Mouse (Mus musculus) embryonic facial prominence, embryonic 15.5 days (tissue): ENCODE measurements around the gene Iqcf4. TPM values are rescaled to one million over a fixed set of nuclear protein-coding genes. Genes with fewer than 3 reads are reported as not detected.

Experiments
- ATAC-seq: fragments of 200-750 bp; cut with Nextera tagmentation; 2 replicates; pipeline ENCODE4 v1.8.0; 2017; ENCODE audit warnings: low read depth, moderate TSS enrichment; ENCODE audit not compliant: insufficient number of reproducible peaks, low FRiP score, low TSS enrichment
- H3K27ac ChIP-seq: fragments of 300-500 bp; sonication (generic); replicated peaks from 2 replicates; pipeline ENCODE4 v1.5.1; 2015; ENCODE audit warnings: mild to moderate bottlenecking, inconsistent platforms
- H3K27me3 ChIP-seq: fragments of 300-500 bp; sonication (generic); 2 replicates; pipeline ENCODE4 v1.6.1; 2015; ENCODE audit warnings: inconsistent platforms
- H3K36me3 ChIP-seq: fragments of 300-500 bp; sonication (generic); 2 replicates; pipeline ENCODE4 v1.6.1; 2015; ENCODE audit warnings: mild to moderate bottlenecking, inconsistent platforms
- H3K4me1 ChIP-seq: fragments of 300-500 bp; sonication (generic); 2 replicates; pipeline ENCODE4 v1.6.1; 2015; ENCODE audit warnings: inconsistent platforms
- H3K4me2 ChIP-seq: fragments of 300-500 bp; sonication (generic); replicated peaks from 2 replicates; pipeline ENCODE4 v1.6.1; 2015; ENCODE audit warnings: mild to moderate bottlenecking, inconsistent platforms
- H3K4me3 ChIP-seq: fragments of 300-500 bp; sonication (generic); replicated peaks from 2 replicates; pipeline ENCODE4 v1.5.1; 2015; ENCODE audit warnings: mild to moderate bottlenecking, inconsistent platforms
- H3K9ac ChIP-seq: fragments of 300-500 bp; sonication (generic); 2 replicates; pipeline ENCODE4 v1.6.1; 2015; ENCODE audit warnings: inconsistent platforms
- H3K9me3 ChIP-seq: fragments of 300-500 bp; sonication (generic); replicated peaks from 2 replicates; pipeline ENCODE4 v1.6.1; 2016; ENCODE audit warnings: inconsistent platforms
- WGBS: fragments of 180-500 bp; shearing (Covaris S2); methylation state at CpG from one replicate; pipeline ENCODE4 v1.1.7; 2015; 5-methylcytosine and 5-hydroxymethylcytosine counted together
- polyA plus RNA-seq: library from polyadenylated mRNA; unstranded; fragments of >200 nt; fragmentation: Nextera tagmentation; extraction: Ambion mirVana; gene quantifications from 2 replicates; pipeline ENCODE4 v1.2.1, GENCODE M21; 2015

Gene Iqcf4
- polyA plus RNA-seq, 1 experiment from 2014 or later = not detected

DNA sequence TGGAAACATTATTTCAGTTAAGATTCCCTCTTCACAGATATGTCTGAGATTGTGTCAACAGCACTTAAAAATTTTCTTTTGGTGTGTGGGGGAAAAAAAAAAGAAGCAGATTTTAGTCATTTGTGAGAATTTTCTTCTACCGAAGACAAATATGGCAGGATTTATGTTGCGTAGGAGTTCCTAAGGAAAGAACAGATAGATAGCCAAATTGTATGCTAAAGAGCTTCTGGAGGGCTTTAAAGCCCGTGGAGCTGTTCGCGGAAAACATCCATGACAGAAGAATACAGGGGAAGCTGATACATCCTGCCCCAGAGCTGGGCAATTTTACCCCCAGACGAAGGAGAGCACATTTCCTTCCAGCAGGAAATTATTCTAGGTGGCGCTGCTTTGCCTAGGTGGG, 9.2 kb upstream of the Iqcf4 start:
- no peaks in the 10 kb centered on the region for H3K36me3 ChIP-seq
- no peak overlapping the region for H3K4me3 ChIP-seq
- no peak overlapping the region for H3K9ac ChIP-seq
- no peak overlapping the region for H3K27ac ChIP-seq
- H3K4me2 ChIP-seq = no peak overlapping the region
- no peaks in the 10 kb centered on the region for H3K9me3 ChIP-seq
- no peaks in the 10 kb centered on the region for H3K4me1 ChIP-seq
- 79% methylated on average over 7 of the region's 7 CpGs for WGBS
- ATAC-seq = no peak
- H3K27me3 ChIP-seq = no peaks in the 10 kb centered on the region

DNA sequence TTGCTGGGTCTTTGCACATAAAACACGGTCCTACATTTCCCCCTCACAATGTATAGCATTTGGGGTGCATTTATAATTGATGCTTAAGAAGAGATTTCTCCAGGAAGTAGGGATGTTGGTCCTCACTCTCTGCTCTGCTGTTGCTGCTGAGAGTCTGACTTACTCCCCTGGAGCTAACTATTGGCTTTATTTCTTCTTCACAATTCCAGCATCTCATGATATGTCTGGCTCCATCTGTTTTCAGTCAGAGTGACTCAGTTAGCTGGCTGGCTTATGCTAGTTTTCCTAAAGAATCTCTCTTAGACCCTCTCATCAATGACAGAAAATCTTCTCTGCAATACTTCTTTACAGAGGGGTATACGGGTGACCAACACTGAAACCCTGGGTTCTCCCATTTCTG, 5.3 kb upstream of the Iqcf4 start:
- WGBS = 74% methylated on average over 2 of the region's 2 CpGs

DNA sequence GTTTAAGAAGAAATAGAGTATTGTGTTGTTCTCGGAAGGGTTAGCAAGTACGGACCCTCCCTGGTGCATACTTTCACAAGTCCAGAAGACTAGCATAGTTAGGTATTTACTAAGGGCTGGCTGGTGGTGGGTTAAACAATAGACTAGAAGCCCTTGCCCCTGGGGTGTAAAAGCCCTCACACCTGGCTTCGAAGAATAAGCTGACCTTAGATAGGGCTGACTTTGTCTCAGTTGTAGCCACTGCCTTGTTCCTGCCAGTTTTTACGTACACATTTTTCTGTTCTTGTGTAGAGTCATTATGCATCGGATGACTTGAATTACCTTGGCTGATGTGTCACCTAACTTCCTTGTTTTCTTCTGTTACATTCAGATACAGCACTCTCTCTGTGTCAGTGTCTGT, 2.6 kb upstream of the Iqcf4 start:
- 76% methylated on average over 5 of the region's 5 CpGs for WGBS
- H3K4me1 ChIP-seq = no peaks in the 10 kb centered on the region
- ATAC-seq = no peak

More for the DNA sequence above, 5.3 kb upstream of the Iqcf4 start:
- H3K4me3 ChIP-seq = no peak overlapping the region
- no peaks in the 10 kb centered on the region for H3K9me3 ChIP-seq
- no peaks in the 10 kb centered on the region for H3K27me3 ChIP-seq
- H3K36me3 ChIP-seq = no peaks in the 10 kb centered on the region
- no peak overlapping the region for H3K4me2 ChIP-seq
- ATAC-seq = no peak
- no peaks in the 10 kb centered on the region for H3K4me1 ChIP-seq
- no peak overlapping the region for H3K9ac ChIP-seq
- no peak overlapping the region for H3K27ac ChIP-seq

DNA sequence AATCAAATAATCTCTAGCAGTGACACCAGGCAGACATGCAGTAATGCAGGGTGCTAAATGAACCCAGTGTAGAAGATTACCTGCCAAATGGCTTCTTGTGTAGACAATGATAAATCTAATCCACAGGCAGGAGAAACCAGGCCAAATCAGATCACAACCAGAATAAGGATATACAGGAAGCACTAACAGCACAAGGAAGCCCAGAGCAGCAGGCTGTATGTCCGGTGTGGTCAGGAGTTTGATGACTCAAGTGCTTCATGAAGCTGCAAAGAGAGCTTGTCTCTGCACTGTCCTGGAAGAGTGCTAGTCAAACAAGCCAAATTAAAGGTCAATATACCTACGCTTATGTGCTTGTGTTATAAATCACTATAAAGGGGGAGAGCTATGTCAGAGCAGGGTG, 1.4 kb upstream of the Iqcf4 start:
- 86% methylated on average over 2 of the region's 2 CpGs for WGBS
- H3K36me3 ChIP-seq = no peaks in the 10 kb centered on the region
- H3K27ac ChIP-seq = no peak overlapping the region
- no peak overlapping the region for H3K4me2 ChIP-seq
- no peak overlapping the region for H3K4me3 ChIP-seq
- no peaks in the 10 kb centered on the region for H3K9me3 ChIP-seq
- no peaks in the 10 kb centered on the region for H3K4me1 ChIP-seq
- no peaks in the 10 kb centered on the region for H3K27me3 ChIP-seq
- H3K9ac ChIP-seq = no peak overlapping the region
- ATAC-seq = no peak

More for the DNA sequence above, 2.6 kb upstream of the Iqcf4 start:
- no peaks in the 10 kb centered on the region for H3K9me3 ChIP-seq
- H3K27ac ChIP-seq = no peak overlapping the region
- no peak overlapping the region for H3K9ac ChIP-seq
- H3K27me3 ChIP-seq = no peaks in the 10 kb centered on the region
- H3K36me3 ChIP-seq = no peaks in the 10 kb centered on the region
- no peak overlapping the region for H3K4me2 ChIP-seq
- H3K4me3 ChIP-seq = no peak overlapping the region

DNA sequence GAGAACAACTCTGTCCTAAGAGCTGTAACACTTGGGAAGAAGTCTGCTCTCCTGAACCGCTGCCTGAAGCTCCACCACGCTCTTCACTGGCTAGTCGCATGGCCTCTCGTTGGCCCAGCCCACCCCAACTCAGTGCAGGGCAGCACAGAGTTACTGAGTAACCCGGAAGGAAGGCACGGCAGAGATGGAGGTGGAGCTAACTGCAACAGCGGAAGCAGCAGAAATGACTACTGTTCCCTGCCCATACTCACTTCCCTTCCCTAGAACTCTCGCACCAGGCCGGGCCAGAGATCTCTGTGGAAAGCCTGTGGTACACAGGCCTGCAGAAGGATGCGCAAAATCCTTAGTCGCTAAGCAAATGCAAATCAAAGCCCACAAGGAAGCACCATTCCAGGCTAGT, 4.4 kb downstream of the Iqcf4 start:
- H3K4me1 ChIP-seq = no peaks in the 10 kb centered on the region
- no peaks in the 10 kb centered on the region for H3K36me3 ChIP-seq
- no peaks in the 10 kb centered on the region for H3K27me3 ChIP-seq
- no peak overlapping the region for H3K4me2 ChIP-seq
- ATAC-seq = no peak
- H3K9ac ChIP-seq = no peak overlapping the region
- H3K4me3 ChIP-seq = no peak overlapping the region
- no peaks in the 10 kb centered on the region for H3K9me3 ChIP-seq
- no peak overlapping the region for H3K27ac ChIP-seq
- 60% methylated on average over 11 of the region's 11 CpGs for WGBS

DNA sequence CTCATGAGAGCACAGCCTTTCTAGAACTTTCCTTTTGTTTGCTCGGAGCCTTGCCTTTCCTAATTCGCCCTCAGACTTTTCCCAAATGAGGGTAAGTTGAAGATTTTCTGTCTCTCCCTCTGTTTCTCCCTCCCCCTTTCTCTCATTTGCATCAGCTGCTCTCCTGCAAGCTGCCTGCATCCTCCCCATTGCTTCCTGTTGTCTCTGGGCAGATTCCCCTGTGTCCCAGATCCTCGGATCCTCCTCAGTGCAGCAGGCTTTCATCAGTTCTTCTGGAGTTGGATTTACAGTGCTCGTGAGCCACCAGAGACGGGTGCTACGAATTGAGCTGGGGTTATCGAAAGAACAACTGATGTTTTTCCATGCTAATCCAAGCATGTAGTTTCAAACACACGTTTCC, 6.8 kb downstream of the Iqcf4 start:
- Histone ChIP-seq H3K4me3 (no peak overlapping the region), H3K9me3 (no peaks in the 10 kb centered on the region), H3K27me3 (no peaks in the 10 kb centered on the region), H3K36me3 (no peaks in the 10 kb centered on the region), H3K4me2 (no peak overlapping the region), H3K9ac (no peak overlapping the region), H3K27ac (no peak overlapping the region), H3K4me1 (no peaks in the 10 kb centered on the region)
- ATAC-seq = no peak
- WGBS = 64% methylated on average over 8 of the region's 8 CpGs

DNA sequence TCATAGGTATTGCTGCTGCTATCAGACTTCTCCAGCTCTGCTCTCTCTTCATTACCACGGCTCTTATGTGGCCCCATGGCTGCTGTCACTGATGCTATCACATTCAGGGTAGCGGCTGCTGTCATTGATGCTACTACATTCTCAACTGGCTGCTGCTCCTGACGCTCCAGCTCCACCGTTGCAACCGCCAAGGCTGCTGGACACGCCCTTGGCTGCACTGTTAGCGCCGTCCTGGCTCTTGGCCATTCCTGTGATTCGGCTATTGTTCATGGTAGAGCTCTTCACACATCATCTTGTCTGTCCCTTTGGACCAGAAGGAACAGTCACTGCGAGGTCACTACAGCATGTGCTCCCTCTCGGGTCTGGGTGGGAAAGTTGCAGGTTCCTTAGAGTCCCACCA, 8.5 kb downstream of the Iqcf4 start:
- Histone ChIP-seq H3K9me3 (no peaks in the 10 kb centered on the region), H3K4me2 (no peak overlapping the region), H3K27me3 (no peaks in the 10 kb centered on the region), H3K36me3 (no peaks in the 10 kb centered on the region), H3K4me1 (no peaks in the 10 kb centered on the region), H3K4me3 (no peak overlapping the region), H3K27ac (no peak overlapping the region), H3K9ac (no peak overlapping the region)
- WGBS = 84% methylated on average over 11 of the region's 11 CpGs
- ATAC-seq = no peak

DNA sequence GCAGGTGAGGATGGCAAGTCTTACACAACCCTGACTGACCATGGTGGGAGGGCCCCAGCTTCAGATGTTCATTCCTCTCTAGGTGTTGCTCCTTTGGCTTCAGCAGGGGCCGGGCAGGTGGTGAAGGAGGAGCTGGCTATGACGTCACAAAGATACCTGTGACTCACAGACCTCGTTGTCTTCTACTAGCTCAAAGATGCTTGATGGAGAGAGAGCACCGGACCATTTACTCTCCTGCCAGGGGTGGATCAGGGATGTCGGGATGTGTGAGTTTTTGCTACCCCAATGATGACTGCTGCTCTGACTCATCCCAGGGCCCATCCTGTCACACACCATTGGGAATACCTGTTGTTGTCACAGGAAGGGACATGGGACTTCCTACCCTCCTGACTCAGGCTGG, 9.3 kb downstream of the Iqcf4 start, which contains the start of gene Iqcf3:
TSS of gene Iqcf3 (minus strand) at position 101 of the 400 bp plus-strand sequence.
- H3K27ac ChIP-seq = no peak within 1 kb of the TSS

DNA sequence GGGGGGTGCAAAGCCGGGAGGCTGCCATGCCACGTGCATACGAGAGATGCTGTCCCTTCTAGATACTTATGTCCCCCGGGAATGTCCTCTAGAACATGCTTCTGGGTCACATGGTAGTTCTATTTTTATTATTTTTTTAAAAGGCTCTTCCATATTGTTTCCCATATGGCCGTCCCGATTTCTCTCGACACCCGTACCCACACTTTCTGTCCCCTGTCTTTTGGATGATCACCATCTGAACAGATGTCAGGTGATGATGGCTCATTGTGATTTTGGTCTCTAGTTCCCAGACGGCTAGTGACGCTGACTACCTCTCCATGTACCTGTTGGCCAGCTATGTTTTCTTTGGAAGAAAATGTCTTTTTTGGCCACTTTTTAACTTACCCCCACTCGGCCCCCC, 35.8 kb downstream of the Iqcf4 start:
- Histone ChIP-seq H3K4me1 (no peaks in the 10 kb centered on the region), H3K4me2 (no peak overlapping the region), H3K9me3 (no peaks in the 10 kb centered on the region), H3K27me3 (no peaks in the 10 kb centered on the region), H3K36me3 (no peaks in the 10 kb centered on the region), H3K4me3 (no peak overlapping the region), H3K9ac (no peak overlapping the region), H3K27ac (no peak overlapping the region)
- no peak for ATAC-seq
- WGBS = 91% methylated on average over 11 of the region's 11 CpGs

More for the DNA sequence above, 9.3 kb downstream of the Iqcf4 start, which contains the start of gene Iqcf3:
- 85% methylated on average over 5 of the region's 5 CpGs for WGBS
- ATAC-seq = no peak
- no peaks in the 10 kb centered on the region for H3K36me3 ChIP-seq
- no peaks in the 10 kb centered on the region for H3K9me3 ChIP-seq
- H3K4me3 ChIP-seq = no peak within 1 kb of the TSS
- no peaks in the 10 kb centered on the region for H3K4me1 ChIP-seq
- H3K9ac ChIP-seq = no peak within 1 kb of the TSS
- no peak within 1 kb of the TSS for H3K4me2 ChIP-seq
- no peaks in the 10 kb centered on the region for H3K27me3 ChIP-seq

DNA sequence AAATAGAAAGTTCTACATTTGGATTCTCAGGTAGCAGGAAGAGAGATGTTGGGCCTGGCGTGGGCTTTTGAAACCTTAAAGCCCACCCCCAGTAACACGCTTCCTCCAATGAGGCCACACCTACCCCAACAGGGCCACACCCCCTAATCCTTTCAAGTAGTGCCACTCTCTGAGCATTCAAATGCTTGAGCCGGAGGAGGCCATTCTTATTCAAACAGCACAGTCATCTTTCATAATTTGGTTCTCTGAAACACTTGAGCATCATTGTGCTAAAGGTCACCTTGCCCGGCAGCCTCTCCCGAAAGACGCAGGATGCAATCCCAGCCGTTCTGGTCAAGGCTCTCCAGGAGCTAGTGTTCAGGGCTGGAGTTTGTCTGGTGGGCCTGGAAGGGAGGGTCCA, 36.5 kb downstream of the Iqcf4 start:
- Histone ChIP-seq H3K4me2 (no peak overlapping the region), H3K9ac (no peak overlapping the region), H3K9me3 (no peaks in the 10 kb centered on the region), H3K4me1 (no peaks in the 10 kb centered on the region), H3K36me3 (no peaks in the 10 kb centered on the region), H3K27ac (no peak overlapping the region), H3K27me3 (no peaks in the 10 kb centered on the region), H3K4me3 (no peak overlapping the region)
- no peak for ATAC-seq
- 93% methylated on average over 7 of the region's 7 CpGs for WGBS

DNA sequence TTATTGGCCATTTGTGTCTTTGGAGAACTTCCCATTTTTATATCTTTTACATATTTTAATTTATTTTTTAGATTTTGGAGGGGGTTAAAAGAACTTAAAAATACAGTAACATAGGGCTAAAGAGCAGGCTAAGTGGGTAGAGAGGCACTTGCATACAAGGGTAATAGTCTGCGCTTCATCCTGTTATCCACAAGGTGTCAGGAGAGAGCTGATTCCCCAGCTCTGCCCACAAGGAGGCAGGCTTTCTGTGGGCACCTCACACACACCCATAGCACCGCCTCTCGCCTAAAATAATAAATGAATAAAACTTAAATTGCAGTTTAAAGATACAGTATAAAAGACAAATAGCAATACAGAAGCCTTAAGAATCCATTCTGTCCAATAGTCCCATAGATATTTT, 39.0 kb downstream of the Iqcf4 start:
- WGBS = 22% methylated on average over 3 of the region's 3 CpGs
- no peak overlapping the region for H3K27ac ChIP-seq
- no peak overlapping the region for H3K4me3 ChIP-seq
- no peaks in the 10 kb centered on the region for H3K4me1 ChIP-seq
- no peak for ATAC-seq
- H3K9me3 ChIP-seq = no peaks in the 10 kb centered on the region
- no peaks in the 10 kb centered on the region for H3K27me3 ChIP-seq
- no peak overlapping the region for H3K9ac ChIP-seq
- H3K36me3 ChIP-seq = no peaks in the 10 kb centered on the region
- H3K4me2 ChIP-seq = no peak overlapping the region

DNA sequence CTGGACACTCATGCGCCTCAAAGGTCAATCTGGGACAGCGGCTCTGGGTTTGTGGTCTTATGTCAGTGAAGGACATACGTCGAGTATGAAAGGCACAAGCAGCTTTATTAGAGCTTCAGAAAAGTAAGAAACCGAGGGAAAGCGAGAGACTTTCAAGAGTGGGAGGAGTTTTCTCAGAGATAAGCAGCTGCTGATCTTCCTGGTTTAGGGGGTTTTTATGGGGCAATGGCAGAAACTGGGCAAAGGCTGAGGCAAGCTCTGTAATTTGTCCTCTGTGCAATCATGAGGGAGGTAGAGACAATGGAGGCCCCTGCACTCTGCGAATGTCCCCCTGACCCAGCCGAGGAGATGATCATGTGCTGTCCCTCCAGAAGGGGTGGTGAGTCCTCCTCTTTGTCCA, 50.9 kb downstream of the Iqcf4 start:
- H3K27me3 ChIP-seq = no peaks in the 10 kb centered on the region
- no peak for ATAC-seq
- H3K27ac ChIP-seq = no peak overlapping the region
- H3K4me2 ChIP-seq = no peak overlapping the region
- no peaks in the 10 kb centered on the region for H3K9me3 ChIP-seq
- H3K4me1 ChIP-seq = no peaks in the 10 kb centered on the region
- H3K36me3 ChIP-seq = no peaks in the 10 kb centered on the region
- 71% methylated on average over 8 of the region's 8 CpGs for WGBS
- H3K4me3 ChIP-seq = no peak overlapping the region
- H3K9ac ChIP-seq = no peak overlapping the region
